Mouse (Mus musculus): ENCODE data around the gene Cyfip2.

DNA sequence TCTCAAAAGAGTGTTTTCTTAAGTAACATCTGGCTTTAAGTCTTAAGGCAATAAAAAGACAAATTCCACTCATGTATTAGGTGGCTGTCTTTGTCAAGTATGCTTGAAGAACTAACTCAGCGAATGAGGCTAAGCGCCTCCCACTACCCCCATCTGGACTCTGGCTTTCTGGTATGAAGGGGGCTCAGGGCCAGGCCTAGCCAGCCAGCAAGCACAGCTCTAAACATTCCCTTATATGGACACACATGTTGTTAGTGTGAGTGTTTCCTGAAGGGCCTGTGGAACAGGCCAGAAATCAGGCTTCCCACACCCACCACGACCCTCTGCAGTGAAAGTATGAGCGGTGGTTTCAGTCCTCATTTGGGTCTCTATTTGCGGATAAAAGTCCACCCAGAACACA, 98.8 kb downstream of the Cyfip2 start:
- TF ChIP-seq CTCF (IDR thresholded peaks at IDR 0.05) (no peak), EP300 (IDR thresholded peaks at IDR 0.05) (no peak)
